Mouse (Mus musculus) kidney, postnatal 0 days (tissue): ENCODE data around the gene H2-Ab1. TPM values are rescaled to one million over a fixed set of nuclear protein-coding genes. Genes with fewer than 3 reads are reported as not detected.
"Not testable (repeated sequence)": the region's sequence is repeated elsewhere in the genome, so short reads cannot be mapped to it uniquely, and the experiment has no call there.

Experiments
- ATAC-seq: fragments of 200-750 bp; cut with Nextera tagmentation; replicated peaks from 2 replicates; pipeline ENCODE4 v1.8.0; 2017; ENCODE audit warnings: low read depth, moderate number of reproducible peaks, moderate TSS enrichment, moderate library complexity; ENCODE audit not compliant: low FRiP score
- DNase-seq: peaks from one replicate; pipeline ENCODE4 v3.0.0-alpha.2; 2016; ENCODE audit warnings: low spot score
- H3K27ac ChIP-seq: fragments of 300-500 bp; sonication (generic); 2 replicates; pipeline ENCODE4 v1.5.1; 2014; ENCODE audit warnings: mild to moderate bottlenecking
- H3K27me3 ChIP-seq: fragments of 300-500 bp; sonication (generic); 2 replicates; pipeline ENCODE4 v1.6.1; 2014; ENCODE audit warnings: low read length, mixed read lengths; ENCODE audit not compliant: insufficient read depth
- H3K36me3 ChIP-seq: fragments of 300-500 bp; sonication (generic); 2 replicates; pipeline ENCODE4 v1.6.1; 2014; ENCODE audit warnings: low read length, mixed read lengths; ENCODE audit not compliant: insufficient read depth
- H3K4me1 ChIP-seq: fragments of 300-500 bp; sonication (generic); replicated peaks from 2 replicates; pipeline ENCODE4 v1.6.1; 2014; ENCODE audit warnings: antibody characterized with exemption, low read length, mixed read lengths; ENCODE audit not compliant: insufficient read depth
- H3K4me2 ChIP-seq: fragments of 300-500 bp; sonication (generic); 2 replicates; pipeline ENCODE4 v1.6.1; 2014; ENCODE audit warnings: mild to moderate bottlenecking, low read length, moderate library complexity, mixed read lengths
- H3K4me3 ChIP-seq: fragments of 300-500 bp; sonication (generic); replicated peaks from 2 replicates; pipeline ENCODE4 v1.5.1; 2014; ENCODE audit warnings: low read depth, low read length
- H3K9ac ChIP-seq: fragments of 300-500 bp; sonication (generic); 2 replicates; pipeline ENCODE4 v1.6.1; 2014; ENCODE audit warnings: low read depth, low read length
- H3K9me3 ChIP-seq: fragments of 300-500 bp; sonication (generic); replicated peaks from 2 replicates; pipeline ENCODE4 v1.6.1; 2016; ENCODE audit warnings: low read length, inconsistent platforms, mixed read lengths
- CTCF ChIP-seq: IDR thresholded peaks from 2 replicates; pipeline ENCODE4 v1.5.1; 2016; ENCODE audit warnings: antibody characterized with exemption, low read depth, mild to moderate bottlenecking, moderate library complexity
- WGBS: fragments of 180-500 bp; shearing (Covaris S2); extraction: QIAGEN DNeasy Blood & Tissue Kit; methylation state at CpG from one replicate; pipeline ENCODE4 v1.1.7; 2014; 5-methylcytosine and 5-hydroxymethylcytosine counted together
- polyA plus RNA-seq: library from polyadenylated mRNA; unstranded; fragments of >200 nt; fragmentation: Nextera tagmentation; extraction: Ambion mirVana; gene quantifications from 2 replicates; pipeline ENCODE4 v1.2.1, GENCODE M21; 2015

The H2-Ab1 gene
- polyA plus RNA-seq, 1 experiment from 2014 or later, result 49.7 TPM

DNA sequence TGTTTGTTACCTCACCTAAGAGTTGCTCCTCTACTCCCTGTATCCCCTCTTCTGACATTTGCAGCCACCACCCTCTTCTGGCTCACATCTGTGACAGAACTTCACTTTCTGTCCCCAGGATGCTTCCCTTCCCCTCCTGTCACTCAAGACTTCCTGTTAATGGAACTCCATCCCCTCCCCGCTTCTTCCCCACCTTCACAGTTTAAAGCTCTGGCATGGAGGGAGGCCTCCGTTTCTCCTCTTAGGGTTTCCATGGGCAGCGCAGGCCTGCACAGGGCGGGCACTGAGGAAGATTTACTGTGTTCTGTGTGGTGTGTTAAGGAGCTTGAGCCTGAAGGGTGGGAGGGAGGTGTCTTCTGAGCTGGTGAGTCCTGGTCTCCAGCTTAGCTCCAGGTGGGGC, 50.7 kb downstream of the H2-Ab1 start:
- Histone ChIP-seq H3K9me3 (no peaks in the 10 kb centered on the region), H3K27me3 (no peaks in the 10 kb centered on the region), H3K27ac (no peak overlapping the region), H3K4me2 (no peak overlapping the region), H3K4me1 (no peaks in the 10 kb centered on the region), H3K9ac (no peak overlapping the region), H3K4me3 (no peak overlapping the region), H3K36me3 (no peaks in the 10 kb centered on the region)
- TF ChIP-seq CTCF, result no peak
- 74% methylated on average over 4 of the region's 4 CpGs for WGBS
- DNase-seq (no peak), ATAC-seq (no peak)

DNA sequence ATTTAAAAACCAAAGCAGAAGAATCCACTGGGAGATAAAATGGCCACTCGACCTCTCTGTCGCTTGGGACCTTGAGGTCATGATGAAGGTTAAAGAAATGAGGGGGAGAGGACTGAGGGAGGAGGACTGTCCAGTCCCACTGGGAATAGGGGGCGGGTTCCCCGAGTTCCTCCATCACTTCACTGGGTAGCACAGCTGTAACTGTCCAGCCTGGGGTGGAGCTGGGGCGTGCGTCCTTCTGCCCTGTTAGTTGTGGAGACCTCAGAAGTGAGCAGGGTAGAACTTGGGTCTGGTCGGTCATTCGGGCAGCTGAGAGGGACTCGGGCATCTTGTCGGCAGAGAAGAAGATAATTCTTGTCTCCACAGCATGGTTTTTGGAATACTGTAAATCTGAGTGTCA, 51.7 kb downstream of the H2-Ab1 start:
- Histone ChIP-seq H3K4me3 (peak overlapping the region; percentile 47), H3K9me3 (no peaks in the 10 kb centered on the region), H3K4me1 (no peaks in the 10 kb centered on the region), H3K27ac (peak overlapping the region; percentile 54), H3K27me3 (no peaks in the 10 kb centered on the region), H3K36me3 (no peaks in the 10 kb centered on the region), H3K4me2 (peak overlapping the region; percentile 65), H3K9ac (peak overlapping the region; percentile 46; the same call in 1 of the 2 replicates)
- ATAC-seq (no peak), DNase-seq (no peak)
- TF ChIP-seq CTCF, result no peak
- WGBS, result 24% methylated on average over 10 of the region's 10 CpGs

DNA sequence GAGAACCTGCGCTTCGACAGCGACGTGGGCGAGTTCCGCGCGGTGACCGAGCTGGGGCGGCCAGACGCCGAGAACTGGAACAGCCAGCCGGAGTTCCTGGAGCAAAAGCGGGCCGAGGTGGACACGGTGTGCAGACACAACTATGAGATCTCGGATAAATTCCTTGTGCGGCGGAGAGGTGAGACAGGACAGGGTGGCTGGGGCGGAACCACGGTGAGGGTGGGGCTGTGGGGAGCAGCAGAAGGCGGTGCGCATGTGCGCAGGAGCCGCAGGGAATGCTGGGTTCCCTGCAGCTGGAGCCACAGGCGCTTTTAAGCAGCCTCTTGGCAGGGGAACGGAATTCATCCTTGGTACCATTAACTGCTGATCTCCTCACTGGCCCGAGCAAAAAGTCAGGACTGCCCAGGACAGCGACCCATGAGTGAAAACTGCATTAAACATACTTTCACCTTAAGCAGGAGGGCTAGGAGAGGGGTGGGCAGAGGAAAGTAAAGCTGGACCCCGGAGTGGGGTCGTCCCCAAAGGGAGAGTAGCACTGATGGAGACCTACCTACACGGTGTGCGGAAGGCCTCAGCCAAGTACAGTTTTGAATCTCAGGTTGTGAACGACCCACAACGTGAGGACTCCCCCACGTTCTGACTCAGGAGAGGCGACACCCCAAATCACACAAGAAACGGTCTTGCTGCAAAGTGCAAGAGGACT, 52.3 kb downstream of the H2-Ab1 start:
- peak overlapping the region; percentile 54 for H3K27ac ChIP-seq

DNA sequence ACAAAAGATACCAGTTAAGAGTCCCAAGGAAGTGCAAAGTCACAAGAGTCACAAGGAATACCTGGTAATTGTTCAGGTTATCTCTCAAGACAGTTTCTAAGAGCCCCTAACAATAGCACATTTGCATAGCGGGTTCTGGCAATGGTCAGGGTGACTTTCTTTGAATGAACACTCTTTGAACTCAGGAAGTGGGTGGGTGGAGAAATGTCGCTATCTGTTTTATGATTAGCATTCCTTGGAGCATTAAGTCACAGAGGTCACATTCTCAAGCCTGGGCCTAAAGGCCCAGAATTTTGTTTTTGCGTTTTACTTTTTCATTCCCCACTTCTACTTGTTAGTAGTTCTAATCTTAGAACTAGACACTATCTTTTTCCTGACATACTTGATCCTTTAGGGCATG, 53.0 kb downstream of the H2-Ab1 start:
- not testable (repeated sequence) for H3K9ac ChIP-seq, H3K9me3 ChIP-seq, H3K4me1 ChIP-seq, ATAC-seq, H3K4me3 ChIP-seq, DNase-seq, H3K36me3 ChIP-seq, H3K27me3 ChIP-seq, H3K4me2 ChIP-seq, H3K27ac ChIP-seq
- 72% methylated on average over 3 of the region's 3 CpGs for WGBS

More for the DNA sequence above, 52.3 kb downstream of the H2-Ab1 start:
- TF ChIP-seq CTCF, result no peak
- no peaks in the 10 kb centered on the region for H3K27me3 ChIP-seq
- peak overlapping the region; percentile 65 for H3K4me2 ChIP-seq
- DNase-seq, result peak; percentile 80
- H3K36me3 ChIP-seq, result no peaks in the 10 kb centered on the region
- H3K4me1 ChIP-seq, result no peaks in the 10 kb centered on the region
- ATAC-seq, result peak; percentile 81
- 22% methylated on average over 38 of the region's 38 CpGs for WGBS
- H3K9ac ChIP-seq, result peak overlapping the region; percentile 46
- H3K4me3 ChIP-seq, result peak overlapping the region; percentile 47
- H3K9me3 ChIP-seq, result no peaks in the 10 kb centered on the region

DNA sequence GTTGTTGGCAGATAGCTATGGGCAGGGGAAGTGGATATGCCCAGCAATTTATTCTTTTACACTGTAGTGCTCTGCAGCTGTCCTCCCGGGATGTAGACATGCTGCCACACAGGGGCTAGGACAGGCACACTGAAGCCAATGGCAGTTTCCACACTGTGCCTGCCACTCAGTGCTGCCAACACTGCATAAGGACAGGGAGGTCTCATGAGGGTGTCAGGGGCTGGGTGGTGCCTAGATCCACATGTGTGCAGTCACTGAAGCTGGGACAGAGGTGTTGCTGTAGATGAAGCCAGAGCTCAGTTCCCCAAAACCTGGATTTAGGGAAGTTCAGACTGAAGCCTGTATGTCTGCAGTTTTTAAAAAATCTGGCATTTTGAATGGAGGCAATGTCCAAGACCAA, 54.7 kb downstream of the H2-Ab1 start:
- no peak overlapping the region for H3K9ac ChIP-seq
- TF ChIP-seq CTCF, result no peak
- no peak for ATAC-seq
- H3K36me3 ChIP-seq, result no peaks in the 10 kb centered on the region
- WGBS, result 78% methylated on average over 1 of the region's 1 CpGs
- H3K4me2 ChIP-seq, result no peak overlapping the region
- no peaks in the 10 kb centered on the region for H3K4me1 ChIP-seq
- H3K9me3 ChIP-seq, result no peaks in the 10 kb centered on the region
- DNase-seq, result no peak
- no peak overlapping the region for H3K27ac ChIP-seq
- H3K4me3 ChIP-seq, result no peak overlapping the region
- H3K27me3 ChIP-seq, result no peaks in the 10 kb centered on the region

- no peak overlapping the region for H3K4me2 ChIP-seq
- H3K27me3 ChIP-seq, result no peaks in the 10 kb centered on the region
- ATAC-seq (no peak), DNase-seq (peak; percentile 83)
- no peak overlapping the region for H3K9ac ChIP-seq
- H3K4me3 ChIP-seq, result no peak overlapping the region
- WGBS, result 37% methylated on average over 3 of the region's 3 CpGs
- no peak overlapping the region for H3K27ac ChIP-seq
- no peaks in the 10 kb centered on the region for H3K36me3 ChIP-seq
- TF ChIP-seq CTCF, result peak; percentile 94
- no peaks in the 10 kb centered on the region for H3K9me3 ChIP-seq
- H3K4me1 ChIP-seq, result no peaks in the 10 kb centered on the region
These were observed 55.9 kb downstream of the H2-Ab1 start for GRCm38 (mm10) chr17:34313393-34313792.

- Histone ChIP-seq H3K27ac (no peak overlapping the region), H3K4me3 (no peak overlapping the region), H3K36me3 (no peaks in the 10 kb centered on the region), H3K27me3 (no peaks in the 10 kb centered on the region), H3K9me3 (no peaks in the 10 kb centered on the region), H3K9ac (no peak overlapping the region), H3K4me2 (no peak overlapping the region), H3K4me1 (no peaks in the 10 kb centered on the region)
- no peak for TF ChIP-seq CTCF
- ATAC-seq, result 0 out of 2 replicates have a peak, but pooled peaks have one; percentile 31
- 54% methylated on average over 9 of the region's 9 CpGs for WGBS
- DNase-seq, result no peak
These were observed 56.8 kb downstream of the H2-Ab1 start for GRCm38 (mm10) chr17:34314286-34314685.
